Mouse (Mus musculus): ENCODE measurements at regions not wholly inside any gene's neighbourhood (a gene's known extent, or its start where the extent isn't known, plus 50 kb on each side); places are given as distances from the start of the nearest gene placed in this dataset.
A peak's percentile ranks its signal among the peaks of the same experiment; 100 is the strongest.

GRCm38 (mm10) chr16:78641717-78642116 lies 65.2 kb upstream of the D16Ertd472e start:
- Histone ChIP-seq H3K9me3 (ENCODE audit: control insufficient read depth, low read length) (no peaks in the 10 kb centered on the region), H3K4me3 (replicated peaks; ENCODE audit: low read depth, low read length) (no peak overlapping the region), H3K9ac (replicated peaks; ENCODE audit: low read length) (no peak overlapping the region), H3K4me1 (ENCODE audit: control insufficient read depth, insufficient read depth, low read length) (no peaks in the 10 kb centered on the region), H3K27ac (replicated peaks; ENCODE audit: low read depth, low read length) (no peak overlapping the region), H3K27me3 (ENCODE audit: control insufficient read depth, insufficient read depth, low read length) (no peaks in the 10 kb centered on the region), H3K4me2 (ENCODE audit: low read length) (no peak overlapping the region), H3K36me3 (ENCODE audit: control insufficient read depth, insufficient read depth, low read length) (no peaks in the 10 kb centered on the region)
- no peak for ATAC-seq (ENCODE audit: low FRiP score, low TSS enrichment)
- whole genome bisulfite sequencing, result 79% methylated on average over 5 of the region's 5 CpGs
- DNase-seq, result no peak

DNA sequence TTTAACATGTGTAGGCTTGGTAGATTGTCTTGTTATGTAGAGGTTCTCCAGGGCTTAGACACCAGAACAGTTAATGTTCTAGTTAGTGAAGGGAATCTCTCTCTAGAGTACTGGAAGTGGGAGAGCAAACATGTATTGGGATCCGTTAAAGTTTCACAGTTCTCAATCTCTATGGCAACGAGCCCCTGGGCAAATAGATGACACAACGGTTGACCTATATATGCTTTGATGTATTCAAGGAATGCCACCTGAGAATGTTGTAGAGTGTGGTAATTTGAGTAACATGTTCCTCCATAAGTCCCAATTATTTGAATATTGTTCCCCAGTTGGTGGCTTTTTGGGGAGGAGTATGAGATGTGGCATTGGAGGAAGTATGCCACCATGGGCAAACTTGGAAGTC lies 64.7 kb upstream of the D16Ertd472e start:
- Histone ChIP-seq H3K4me3 (replicated peaks; ENCODE audit: low read depth, low read length) (no peak overlapping the region), H3K27me3 (ENCODE audit: control insufficient read depth, insufficient read depth, low read length) (no peaks in the 10 kb centered on the region), H3K36me3 (ENCODE audit: control insufficient read depth, insufficient read depth, low read length) (no peaks in the 10 kb centered on the region), H3K9ac (replicated peaks; ENCODE audit: low read length) (no peak overlapping the region), H3K9me3 (ENCODE audit: control insufficient read depth, low read length) (no peaks in the 10 kb centered on the region), H3K4me1 (ENCODE audit: control insufficient read depth, insufficient read depth, low read length) (no peaks in the 10 kb centered on the region), H3K4me2 (ENCODE audit: low read length) (no peak overlapping the region), H3K27ac (replicated peaks; ENCODE audit: low read depth, low read length) (no peak overlapping the region)
- ATAC-seq (ENCODE audit: low FRiP score, low TSS enrichment) (no peak), DNase-seq (no peak)
- 85% methylated on average over 3 of the region's 3 CpGs for WGBS

- no peak overlapping the region for H3K27ac ChIP-seq (replicated peaks; ENCODE audit: low read depth, low read length)
- DNase-seq, result no peak
- H3K36me3 ChIP-seq (ENCODE audit: control insufficient read depth, insufficient read depth, low read length), result no peaks in the 10 kb centered on the region
- H3K4me3 ChIP-seq (replicated peaks; ENCODE audit: low read depth, low read length), result no peak overlapping the region
- ATAC-seq (ENCODE audit: low FRiP score, low TSS enrichment), result no peak
- WGBS, result 93% methylated on average over 6 of the region's 6 CpGs
- H3K4me1 ChIP-seq (ENCODE audit: control insufficient read depth, insufficient read depth, low read length), result no peaks in the 10 kb centered on the region
- no peaks in the 10 kb centered on the region for H3K9me3 ChIP-seq (ENCODE audit: control insufficient read depth, low read length)
- H3K9ac ChIP-seq (replicated peaks; ENCODE audit: low read length), result no peak overlapping the region
- no peak overlapping the region for H3K4me2 ChIP-seq (ENCODE audit: low read length)
- H3K27me3 ChIP-seq (ENCODE audit: control insufficient read depth, insufficient read depth, low read length), result no peaks in the 10 kb centered on the region
These were observed 60.9 kb upstream of the D16Ertd472e start for GRCm38 (mm10) chr16:78637452-78637851.

DNA sequence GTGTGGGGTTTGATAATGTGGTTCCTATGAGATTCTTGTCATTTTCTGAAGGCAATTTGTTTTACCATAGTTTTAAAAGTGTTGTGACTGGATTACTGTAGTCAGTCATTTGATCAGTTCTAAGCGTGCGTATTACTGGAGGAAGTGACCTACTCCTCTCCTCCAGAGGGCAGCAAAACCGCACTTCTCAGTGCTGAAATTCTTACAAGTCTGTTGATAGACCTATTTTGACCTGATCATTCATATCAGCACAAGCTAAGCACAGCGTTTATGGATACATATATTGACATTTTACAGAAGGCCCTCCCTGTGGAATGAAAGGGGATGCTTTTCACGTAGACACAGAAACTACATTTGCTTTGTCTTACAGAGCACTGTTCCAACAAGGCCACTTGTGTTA lies 60.5 kb upstream of the D16Ertd472e start:
- H3K4me3 ChIP-seq (replicated peaks; ENCODE audit: low read depth, low read length), result no peak overlapping the region
- H3K9me3 ChIP-seq (ENCODE audit: control insufficient read depth, low read length), result no peaks in the 10 kb centered on the region
- ATAC-seq (ENCODE audit: low FRiP score, low TSS enrichment) (peak; percentile 41; the same call in 1 of the 2 replicates), DNase-seq (peak; percentile 88)
- H3K9ac ChIP-seq (replicated peaks; ENCODE audit: low read length), result no peak overlapping the region
- no peak overlapping the region for H3K4me2 ChIP-seq (ENCODE audit: low read length)
- no peaks in the 10 kb centered on the region for H3K4me1 ChIP-seq (ENCODE audit: control insufficient read depth, insufficient read depth, low read length)
- no peaks in the 10 kb centered on the region for H3K27me3 ChIP-seq (ENCODE audit: control insufficient read depth, insufficient read depth, low read length)
- no peak overlapping the region for H3K27ac ChIP-seq (replicated peaks; ENCODE audit: low read depth, low read length)
- H3K36me3 ChIP-seq (ENCODE audit: control insufficient read depth, insufficient read depth, low read length), result no peaks in the 10 kb centered on the region
- WGBS, result 49% methylated on average over 5 of the region's 5 CpGs

DNA sequence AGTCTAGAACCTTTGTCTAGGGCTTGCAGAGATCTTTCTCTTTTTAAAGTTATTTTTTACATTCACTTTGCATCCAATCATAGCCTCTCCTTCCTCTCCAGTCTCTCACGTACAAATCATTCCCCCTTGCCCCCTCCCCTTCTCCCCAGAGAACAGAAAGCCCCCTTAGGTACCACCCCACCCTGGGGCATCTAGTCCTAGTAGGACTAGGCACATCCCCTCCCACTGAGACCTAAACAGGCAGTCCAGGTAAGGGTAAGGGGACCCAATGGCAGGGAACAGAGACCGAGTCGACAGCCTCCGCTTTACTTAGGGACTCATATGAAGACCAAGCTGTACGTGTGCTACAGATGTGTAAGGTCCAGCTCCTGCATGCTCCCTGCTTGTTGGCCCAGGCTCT lies 59.3 kb upstream of the D16Ertd472e start:
- H3K4me3 ChIP-seq (replicated peaks; ENCODE audit: low read depth, low read length), result no peak overlapping the region
- no peak overlapping the region for H3K4me2 ChIP-seq (ENCODE audit: low read length)
- H3K4me1 ChIP-seq (ENCODE audit: control insufficient read depth, insufficient read depth, low read length), result no peaks in the 10 kb centered on the region
- WGBS, result 91% methylated on average over 5 of the region's 5 CpGs
- no peaks in the 10 kb centered on the region for H3K9me3 ChIP-seq (ENCODE audit: control insufficient read depth, low read length)
- no peaks in the 10 kb centered on the region for H3K27me3 ChIP-seq (ENCODE audit: control insufficient read depth, insufficient read depth, low read length)
- ATAC-seq (ENCODE audit: low FRiP score, low TSS enrichment) (no peak), DNase-seq (no peak)
- H3K36me3 ChIP-seq (ENCODE audit: control insufficient read depth, insufficient read depth, low read length), result no peaks in the 10 kb centered on the region
- no peak overlapping the region for H3K9ac ChIP-seq (replicated peaks; ENCODE audit: low read length)
- no peak overlapping the region for H3K27ac ChIP-seq (replicated peaks; ENCODE audit: low read depth, low read length)

DNA sequence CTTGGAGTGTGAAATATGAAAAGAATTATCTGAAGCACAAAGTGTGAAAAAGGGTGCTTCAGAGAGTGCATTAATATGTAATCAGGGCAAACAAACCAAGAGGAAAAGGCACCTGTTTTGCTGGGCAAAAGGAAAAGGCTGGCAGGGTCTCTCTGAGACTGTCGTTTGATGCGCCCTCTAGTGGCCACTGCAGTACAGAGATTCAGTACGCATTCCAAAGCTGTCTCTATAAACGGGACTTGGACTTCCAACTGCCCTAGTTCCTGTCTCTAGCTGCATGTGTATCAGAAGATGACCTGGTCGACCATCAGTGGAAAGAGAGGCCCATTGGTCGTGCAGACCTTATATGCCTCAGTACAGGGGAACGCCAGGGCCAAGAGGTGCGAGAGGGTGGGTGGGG lies 58.7 kb upstream of the D16Ertd472e start:
- Histone ChIP-seq H3K4me1 (ENCODE audit: control insufficient read depth, insufficient read depth, low read length) (no peaks in the 10 kb centered on the region), H3K4me2 (ENCODE audit: low read length) (no peak overlapping the region), H3K9me3 (ENCODE audit: control insufficient read depth, low read length) (no peaks in the 10 kb centered on the region), H3K36me3 (ENCODE audit: control insufficient read depth, insufficient read depth, low read length) (no peaks in the 10 kb centered on the region), H3K4me3 (replicated peaks; ENCODE audit: low read depth, low read length) (no peak overlapping the region), H3K27me3 (ENCODE audit: control insufficient read depth, insufficient read depth, low read length) (no peaks in the 10 kb centered on the region), H3K27ac (replicated peaks; ENCODE audit: low read depth, low read length) (no peak overlapping the region), H3K9ac (replicated peaks; ENCODE audit: low read length) (no peak overlapping the region)
- WGBS, result 24% methylated on average over 8 of the region's 8 CpGs
- DNase-seq (peak; percentile 92), ATAC-seq (ENCODE audit: low FRiP score, low TSS enrichment) (peak; percentile 71)

- no peak for DNase-seq
- no peak overlapping the region for H3K4me3 ChIP-seq (replicated peaks; ENCODE audit: low read depth, low read length)
- no peaks in the 10 kb centered on the region for H3K4me1 ChIP-seq (ENCODE audit: control insufficient read depth, insufficient read depth, low read length)
- ATAC-seq (ENCODE audit: low FRiP score, low TSS enrichment), result no peak
- no peak overlapping the region for H3K4me2 ChIP-seq (ENCODE audit: low read length)
- H3K27ac ChIP-seq (replicated peaks; ENCODE audit: low read depth, low read length), result no peak overlapping the region
- no peaks in the 10 kb centered on the region for H3K27me3 ChIP-seq (ENCODE audit: control insufficient read depth, insufficient read depth, low read length)
- 86% methylated on average over 5 of the region's 5 CpGs for WGBS
- no peaks in the 10 kb centered on the region for H3K9me3 ChIP-seq (ENCODE audit: control insufficient read depth, low read length)
- no peaks in the 10 kb centered on the region for H3K36me3 ChIP-seq (ENCODE audit: control insufficient read depth, insufficient read depth, low read length)
- no peak overlapping the region for H3K9ac ChIP-seq (replicated peaks; ENCODE audit: low read length)
These were observed 55.3 kb upstream of the D16Ertd472e start for GRCm38 (mm10) chr16:78631797-78632196.

DNA sequence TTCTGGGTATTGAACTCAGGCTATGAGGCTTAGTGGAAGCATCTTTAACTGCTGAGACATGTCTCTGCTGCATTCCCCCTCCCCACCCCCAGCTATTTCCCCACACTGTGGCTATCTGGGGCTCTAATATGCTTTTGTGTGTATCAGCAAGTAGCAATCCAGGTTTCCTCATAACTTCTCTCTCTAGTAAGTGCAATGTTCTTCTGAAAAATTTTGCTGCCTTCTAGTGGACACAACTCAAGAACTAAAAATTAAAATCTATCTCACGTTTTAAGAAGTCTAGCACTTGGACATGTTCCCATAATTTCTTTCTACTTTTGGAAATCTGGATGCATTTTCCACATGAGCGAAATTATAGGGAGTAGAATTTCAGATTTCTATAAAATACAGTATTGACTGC lies 50.3 kb upstream of the D16Ertd472e start:
- WGBS, result 75% methylated on average over 2 of the region's 2 CpGs
- H3K9me3 ChIP-seq (ENCODE audit: control insufficient read depth, low read length), result no peaks in the 10 kb centered on the region
- H3K4me2 ChIP-seq (ENCODE audit: low read length), result no peak overlapping the region
- no peaks in the 10 kb centered on the region for H3K27me3 ChIP-seq (ENCODE audit: control insufficient read depth, insufficient read depth, low read length)
- ATAC-seq (ENCODE audit: low FRiP score, low TSS enrichment) (no peak), DNase-seq (peak; percentile 53)
- H3K27ac ChIP-seq (replicated peaks; ENCODE audit: low read depth, low read length), result no peak overlapping the region
- H3K4me1 ChIP-seq (ENCODE audit: control insufficient read depth, insufficient read depth, low read length), result no peaks in the 10 kb centered on the region
- H3K36me3 ChIP-seq (ENCODE audit: control insufficient read depth, insufficient read depth, low read length), result no peaks in the 10 kb centered on the region
- H3K4me3 ChIP-seq (replicated peaks; ENCODE audit: low read depth, low read length), result no peak overlapping the region
- no peak overlapping the region for H3K9ac ChIP-seq (replicated peaks; ENCODE audit: low read length)

Measured in midbrain, embryonic 14.5 days (tissue).